Mouse (Mus musculus) bone marrow, adult 2 months (tissue): ENCODE data around the gene R3hdm2.

Experiments
- CTCF ChIP-seq: fragments of 200-500 bp; IDR thresholded peaks from 2 replicates; pipeline ENCODE4 v1.5.1; 2011; ENCODE audit warnings: low read length, control low read depth; ENCODE audit not compliant: control insufficient read depth, insufficient read depth
- POLR2A ChIP-seq: fragments of 200-500 bp; IDR thresholded peaks from 2 replicates; pipeline ENCODE4 v1.6.1; 2011; ENCODE audit warnings: low read depth, mild to moderate bottlenecking, control low read depth, low read length, borderline replicate concordance; ENCODE audit not compliant: control insufficient read depth

- no peak for TF ChIP-seq CTCF
- no peak for TF ChIP-seq POLR2A
Observed at GRCm38 (mm10) chr10:127349810-127350209, 30.3 kb upstream of the R3hdm2 start.
